22 mouse cellular contexts compared by ENCODE assay signal in genomic region chr13:97926371-97926770, GRCm38 (mm10).
DNase-seq lines count a peak whose midpoint lies in the region; ATAC-seq and TF ChIP-seq lines count a peak whose summit lies in the region.
"Had no signal": no experiment of that assay in that cellular context is flagged by ENCODE, and none has a peak within 500 bp of the region (broad histone marks: within the 10 kb centered on the region; RNA-seq: fewer than 3 reads in every experiment).

No protein-coding gene starts in this region.

- TF ChIP-seq POLR2A in kidney, adult 2 months (IDR thresholded peaks at IDR 0.05; ENCODE audit: low read depth, low read length), result no peak
- no peak for TF ChIP-seq POLR2A in myocyte (IDR thresholded peaks at IDR 0.05; ENCODE audit: insufficient read length, low read depth)

- no peaks in the 10 kb centered on the region for H3K79me2 ChIP-seq in myocyte (ENCODE audit: control insufficient read depth, insufficient read depth)

- whole genome bisulfite sequencing in kidney, embryonic 16.5 days, result 65% methylated on average over 10 of the region's 10 CpGs
- 77% methylated on average over 10 of the region's 10 CpGs for WGBS in kidney, adult 2 months

- H3K4me3 ChIP-seq in kidney, embryonic 16.5 days (ENCODE audit: low read length), result no peak overlapping the region
- no peak overlapping the region for H3K4me3 ChIP-seq in kidney, adult 2 months (ENCODE audit: insufficient read depth, low read depth, low read length)
- H3K4me3 ChIP-seq in myocyte, result no peak overlapping the region
- H3K4me3 ChIP-seq: forebrain, embryonic 15.5 days; heart, embryonic 13.5 days; liver, embryonic 15.5 days; midbrain, embryonic 15.5 days; neural tube, embryonic 13.5 days had no signal

- no peaks in the 10 kb centered on the region for H3K27me3 ChIP-seq in kidney, embryonic 16.5 days (ENCODE audit: insufficient read depth, low read length)
- no peaks in the 10 kb centered on the region for H3K27me3 ChIP-seq in kidney, adult 2 months (replicated peaks; ENCODE audit: control insufficient read depth, insufficient read depth, low read length)
- no peaks in the 10 kb centered on the region for H3K27me3 ChIP-seq in myocyte (ENCODE audit: control insufficient read depth, insufficient read depth, insufficient read length)
- H3K27me3 ChIP-seq: forebrain, embryonic 15.5 days; heart, embryonic 13.5 days; midbrain, embryonic 15.5 days; neural tube, embryonic 13.5 days had no signal

- no peaks in the 10 kb centered on the region for H3K9me3 ChIP-seq in kidney, embryonic 16.5 days (ENCODE audit: low read length)
- H3K9me3 ChIP-seq: forebrain, embryonic 15.5 days; heart, embryonic 13.5 days; liver, embryonic 15.5 days; midbrain, embryonic 15.5 days; neural tube, embryonic 13.5 days had no signal

- H3K27ac ChIP-seq in kidney, embryonic 16.5 days (ENCODE audit: low read length), result 0 out of 2 replicates have a peak overlapping the region, but pooled peaks have one; percentile 30
- H3K27ac ChIP-seq in kidney, adult 2 months (ENCODE audit: insufficient read depth, low read depth, low read length), result no peak overlapping the region
- H3K27ac ChIP-seq: forebrain, embryonic 15.5 days; heart, embryonic 13.5 days; hindbrain, postnatal 0 days; liver, embryonic 15.5 days; macrophage; midbrain, embryonic 15.5 days; neural tube, embryonic 13.5 days had no signal

- peaks cover 28% of the 10 kb centered on the region for H3K4me1 ChIP-seq in kidney, embryonic 16.5 days (ENCODE audit: insufficient read depth, low read length)
- H3K4me1 ChIP-seq in kidney, adult 2 months (ENCODE audit: control insufficient read depth, insufficient read depth, low read length), result no peaks in the 10 kb centered on the region; the same call in 1 of the 2 replicates
- H3K4me1 ChIP-seq: liver, embryonic 15.5 days; midbrain, embryonic 15.5 days had no signal

- peaks cover 12% of the 10 kb centered on the region; the same call in 1 of the 2 replicates for H3K36me3 ChIP-seq in kidney, embryonic 16.5 days (ENCODE audit: insufficient read depth, low read length)
- peaks cover 15% of the 10 kb centered on the region for H3K36me3 ChIP-seq in kidney, adult 2 months (ENCODE audit: control insufficient read depth, insufficient read depth, low read length)
- H3K36me3 ChIP-seq in myocyte (ENCODE audit: control insufficient read depth, insufficient read depth), result no peaks in the 10 kb centered on the region
- H3K36me3 ChIP-seq: forebrain, embryonic 15.5 days; liver, embryonic 15.5 days; midbrain, embryonic 15.5 days had no signal

- no peak for TF ChIP-seq CTCF in kidney, adult 2 months (conservative IDR thresholded peaks at IDR 0.05; ENCODE audit: insufficient read depth, insufficient read length, low read depth, low read length)

- H3ac ChIP-seq in myocyte (ENCODE audit: control insufficient read depth, insufficient read length), result no peak overlapping the region

- H3K9ac ChIP-seq in kidney, embryonic 16.5 days (replicated peaks; ENCODE audit: low read length), result no peak overlapping the region
- H3K9ac ChIP-seq: forebrain, embryonic 15.5 days; heart, embryonic 13.5 days; liver, embryonic 15.5 days; midbrain, embryonic 15.5 days; neural tube, embryonic 13.5 days had no signal

- no peak for ATAC-seq in kidney, embryonic 16.5 days (ENCODE audit: low FRiP score, low TSS enrichment)
- ATAC-seq: forebrain, embryonic 15.5 days; hindbrain, postnatal 0 days; midbrain, embryonic 15.5 days had no signal

- no peak overlapping the region for H3K4me2 ChIP-seq in kidney, embryonic 16.5 days (replicated peaks; ENCODE audit: low read depth, low read length)
- peak overlapping the region; percentile 76 for H3K4me2 ChIP-seq in myocyte (ENCODE audit: low read depth)
- H3K4me2 ChIP-seq: forebrain, embryonic 15.5 days; heart, embryonic 13.5 days; liver, embryonic 15.5 days; midbrain, embryonic 15.5 days; neural tube, embryonic 13.5 days had no signal

- DNase-seq in kidney, adult 2 months, result no peak
- DNase-seq in adrenal gland, adult 2 months, result peak; percentile 73
- peak; percentile 48 for DNase-seq in adrenal gland, postnatal 25 days
- DNase-seq in cerebellum, postnatal 10 days, result no peak
- DNase-seq in embryo, embryonic 11 days, result no peak
- DNase-seq: cerebellum, adult 11 months; cerebellum, adult 9-11 months; heart, postnatal 14 days; kidney, adult 11 months; kidney, postnatal 10 days; liver; retina, postnatal 1 day; thymus, postnatal 25 days had no signal

TF ChIP-seq in myocyte, 11 proteins besides CTCF, POLR2A, EP300 and RAD21:
- TF ChIP-seq TCF3 (IDR thresholded peaks at IDR 0.05; ENCODE audit: insufficient read length, low read depth), result no peak
- TF ChIP-seq MAX (IDR thresholded peaks at IDR 0.05; ENCODE audit: low read depth), result no peak
- no peak for TF ChIP-seq CEBPB (IDR thresholded peaks at IDR 0.05; ENCODE audit: insufficient read depth, poor library complexity, severe bottlenecking)
- no peak for TF ChIP-seq POLR2AphosphoS2 (IDR thresholded peaks at IDR 0.05; ENCODE audit: insufficient read length, low read depth)
- TF ChIP-seq USF1 (IDR thresholded peaks at IDR 0.05; ENCODE audit: low read depth), result no peak
- no peak for TF ChIP-seq E2F4 (IDR thresholded peaks at IDR 0.05; ENCODE audit: insufficient read depth)
- TF ChIP-seq MYOD1 (IDR thresholded peaks at IDR 0.05; ENCODE audit: control insufficient read depth in 1 of 3, insufficient read length in 2 of 3, low read depth in 2 of 3), result no peak
- no peak for TF ChIP-seq TCF12 (IDR thresholded peaks at IDR 0.05; ENCODE audit: insufficient read depth, poor library complexity, severe bottlenecking)
- TF ChIP-seq MYOG (IDR thresholded peaks at IDR 0.05; ENCODE audit: control insufficient read depth in 1 of 3, insufficient read depth in 1 of 3, insufficient read length in 2 of 3, low read depth in 2 of 3), result no peak
- TF ChIP-seq SRF (IDR thresholded peaks at IDR 0.05; ENCODE audit: control insufficient read depth, insufficient read length, low read depth), result no peak

Comparison
In these comparisons a context has a peak if more than half of its experiments do, and no peak if none do; other contexts are left out.
1. DNase-seq: peak in adrenal gland, adult 2 months (single experiment) and adrenal gland, postnatal 25 days (single experiment); none in kidney, adult 2 months (single experiment), cerebellum, postnatal 10 days (0 of 2) and embryo, embryonic 11 days (single experiment).